Mouse (Mus musculus): Measurements from ENCODE around the gene Gal3st2b.
"Not testable (repeated sequence)": the region's sequence is repeated elsewhere in the genome, so short reads cannot be mapped to it uniquely, and the experiment has no call there.

The Gal3st2b gene

GRCm38 (mm10) chr1:93918011-93918410 is at the start of gene Gal3st2b:
Gene Gal3st2b, plus strand, starts transcription at chr1:93918311.
- not testable (repeated sequence) for DNase-seq (ENCODE audit: low read depth, low spot score)

GRCm38 (mm10) chr1:93871594-93872105 is 46.5 kb upstream of the Gal3st2b start:
- DNase-seq (ENCODE audit: low read depth, low spot score) = not testable (repeated sequence)

- DNase-seq (ENCODE audit: low read depth, low spot score) = not testable (repeated sequence)
Observed at GRCm38 (mm10) chr1:93874405-93874804, 43.7 kb upstream of the Gal3st2b start.

GRCm38 (mm10) chr1:93881778-93882177 is 36.3 kb upstream of the Gal3st2b start:
- not testable (repeated sequence) for DNase-seq (ENCODE audit: low read depth, low spot score)

- DNase-seq (ENCODE audit: low read depth, low spot score) = not testable (repeated sequence)
Observed at GRCm38 (mm10) chr1:93890936-93891335, 27.2 kb upstream of the Gal3st2b start.

GRCm38 (mm10) chr1:93897395-93897794 is 20.7 kb upstream of the Gal3st2b start:
- DNase-seq (ENCODE audit: low read depth, low spot score) = not testable (repeated sequence)

GRCm38 (mm10) chr1:93901291-93901690 is 16.8 kb upstream of the Gal3st2b start:
- DNase-seq (ENCODE audit: low read depth, low spot score) = not testable (repeated sequence)

- DNase-seq (ENCODE audit: low read depth, low spot score) = not testable (repeated sequence)
Observed at GRCm38 (mm10) chr1:93906690-93907089, 11.4 kb upstream of the Gal3st2b start.

GRCm38 (mm10) chr1:93908977-93909586 is 9.0 kb upstream of the Gal3st2b start:
- DNase-seq (ENCODE audit: low read depth, low spot score) = not testable (repeated sequence)

- DNase-seq (ENCODE audit: low read depth, low spot score) = not testable (repeated sequence)
Observed at GRCm38 (mm10) chr1:93911877-93912276, 6.2 kb upstream of the Gal3st2b start.

- DNase-seq (ENCODE audit: low read depth, low spot score) = not testable (repeated sequence)
Observed at GRCm38 (mm10) chr1:93917160-93917559, 951 bp upstream of the Gal3st2b start.

GRCm38 (mm10) chr1:93918775-93919174 is 664 bp downstream of the Gal3st2b start:
- not testable (repeated sequence) for DNase-seq (ENCODE audit: low read depth, low spot score)

GRCm38 (mm10) chr1:93919321-93919720 is 1.2 kb downstream of the Gal3st2b start:
- not testable (repeated sequence) for DNase-seq (ENCODE audit: low read depth, low spot score)

- not testable (repeated sequence) for DNase-seq (ENCODE audit: low read depth, low spot score)
Observed at GRCm38 (mm10) chr1:93922609-93923008, 4.5 kb downstream of the Gal3st2b start.

- DNase-seq (ENCODE audit: low read depth, low spot score) = not testable (repeated sequence)
Observed at GRCm38 (mm10) chr1:93923098-93923497, 5.0 kb downstream of the Gal3st2b start.

GRCm38 (mm10) chr1:93935378-93935777 is 17.3 kb downstream of the Gal3st2b start:
- not testable (repeated sequence) for DNase-seq (ENCODE audit: low read depth, low spot score)

GRCm38 (mm10) chr1:93937807-93938206 is 19.7 kb downstream of the Gal3st2b start:
- not testable (repeated sequence) for DNase-seq (ENCODE audit: low read depth, low spot score)

GRCm38 (mm10) chr1:93938415-93938814 is 20.3 kb downstream of the Gal3st2b start:
- not testable (repeated sequence) for DNase-seq (ENCODE audit: low read depth, low spot score)

- DNase-seq (ENCODE audit: low read depth, low spot score) = not testable (repeated sequence)
Observed at GRCm38 (mm10) chr1:93949087-93949486, 31.0 kb downstream of the Gal3st2b start.

GRCm38 (mm10) chr1:93966489-93966888 is 48.4 kb downstream of the Gal3st2b start:
- DNase-seq (ENCODE audit: low read depth, low spot score) = not testable (repeated sequence)

- DNase-seq (ENCODE audit: low read depth, low spot score) = not testable (repeated sequence)
Observed at GRCm38 (mm10) chr1:93970380-93970779, 52.3 kb downstream of the Gal3st2b start.

- DNase-seq (ENCODE audit: low read depth, low spot score) = not testable (repeated sequence)
Observed at GRCm38 (mm10) chr1:93970797-93971196, 52.7 kb downstream of the Gal3st2b start.

- DNase-seq (ENCODE audit: low read depth, low spot score) = not testable (repeated sequence)
Observed at GRCm38 (mm10) chr1:93975764-93976163, 57.7 kb downstream of the Gal3st2b start.

Data from telencephalon, adult 2 months (tissue).